Mouse (Mus musculus) MEL (cell line): Measurements from ENCODE around the gene Anxa2.

Source experiments
- CTCF ChIP-seq, 3 experiments: IDR thresholded peaks in 2 of 3; conservative IDR thresholded peaks in 1 of 3; 2 replicates each; pipeline ENCODE4 v1.5.1; 2011 to 2012; ENCODE audit warnings: low read length in 3 of 3, low read depth in 2 of 3, mild to moderate bottlenecking in 2 of 3, improper control_type of control experiment in 1 of 3, inconsistent platforms in 1 of 3, mixed read lengths in 1 of 3, moderate library complexity in 1 of 3; ENCODE audit not compliant: control insufficient read depth in 1 of 3, insufficient read depth in 1 of 3, poor library complexity in 1 of 3, severe bottlenecking in 1 of 3
- E2F4 ChIP-seq: IDR thresholded peaks from 2 replicates; pipeline ENCODE4 v1.6.1; 2011; ENCODE audit warnings: low read depth, low read length, improper control_type of control experiment, borderline replicate concordance
- ELF1 ChIP-seq: IDR thresholded peaks from 2 replicates; pipeline ENCODE4 v1.6.1; 2014; ENCODE audit warnings: low read depth, mild to moderate bottlenecking, inconsistent platforms, low read length, improper control_type of control experiment, moderate library complexity
- EP300 ChIP-seq, 2 experiments: IDR thresholded peaks; 2 replicates each; pipeline ENCODE4 v1.6.1; 2011; ENCODE audit warnings: improper control_type of control experiment in 2 of 2, low read length in 2 of 2, low read depth in 1 of 2, mild to moderate bottlenecking in 1 of 2
- MAFK ChIP-seq: IDR thresholded peaks from 2 replicates; pipeline ENCODE4 v1.6.1; 2011; ENCODE audit warnings: low read depth, mild to moderate bottlenecking, low read length, improper control_type of control experiment, borderline replicate concordance
- POLR2A ChIP-seq, 2 experiments: IDR thresholded peaks; 2 replicates each; pipeline ENCODE4 v1.6.1; 2011 to 2012; ENCODE audit warnings: low read length in 2 of 2, mild to moderate bottlenecking in 2 of 2, control low read depth in 1 of 2, improper control_type of control experiment in 1 of 2, low read depth in 1 of 2, moderate library complexity in 1 of 2; ENCODE audit not compliant: control insufficient read depth in 1 of 2, insufficient read depth in 1 of 2, poor library complexity in 1 of 2
- POLR2AphosphoS2 ChIP-seq: IDR thresholded peaks from 2 replicates; pipeline ENCODE4 v1.6.1; 2011; ENCODE audit warnings: low read length, improper control_type of control experiment
- ZNF384 ChIP-seq: IDR thresholded peaks from 2 replicates; pipeline ENCODE4 v1.6.1; 2012; ENCODE audit warnings: low read depth, mild to moderate bottlenecking, inconsistent platforms, low read length, improper control_type of control experiment

GRCm38 (mm10) chr9:69439805-69440357 lies 13.5 kb upstream of the Anxa2 start:
- no peak for TF ChIP-seq CTCF (IDR thresholded peaks at IDR 0.05 in 2 of 3, conservative IDR thresholded peaks at IDR 0.05 in 1 of 3; ENCODE audit: control insufficient read depth in 1 of 3, insufficient read depth in 1 of 3, low read depth in 2 of 3, low read length in 3 of 3, poor library complexity in 1 of 3, severe bottlenecking in 1 of 3)
- no peak for TF ChIP-seq ZNF384
- no peak for TF ChIP-seq EP300 (IDR thresholded peaks at IDR 0.05; ENCODE audit: low read depth in 1 of 2, low read length in 2 of 2)
- TF ChIP-seq ELF1, result no peak
- no peak for TF ChIP-seq POLR2AphosphoS2
- no peak for TF ChIP-seq POLR2A (IDR thresholded peaks at IDR 0.05; ENCODE audit: control insufficient read depth in 1 of 2, insufficient read depth in 1 of 2, low read depth in 1 of 2, low read length in 2 of 2, poor library complexity in 1 of 2)
- no peak for TF ChIP-seq E2F4
- no peak for TF ChIP-seq MAFK
